Mouse (Mus musculus) c-Kit-positive CD71-positive TER-119-negative erythroid progenitor cells, embryonic 14.5 days (primary cell): Measurements from ENCODE around the gene Syne3.

Experiments
- DNase-seq: peaks from one replicate; pipeline ENCODE4 v3.0.0-alpha.2; 2013; ENCODE audit warnings: low read depth

Gene Syne3

GRCm38 (mm10) chr12:104896640-104897039 is 113.0 kb downstream of the Syne3 start:
- no peak for DNase-seq

GRCm38 (mm10) chr12:104892245-104892644 is 117.4 kb downstream of the Syne3 start:
- DNase-seq = no peak

- no peak for DNase-seq
Measured at GRCm38 (mm10) chr12:104890066-104890465, 119.5 kb downstream of the Syne3 start.

GRCm38 (mm10) chr12:104886104-104886503 is 123.5 kb downstream of the Syne3 start:
- DNase-seq = no peak

GRCm38 (mm10) chr12:104882533-104882932 is 127.1 kb downstream of the Syne3 start:
- DNase-seq = no peak

GRCm38 (mm10) chr12:104882061-104882460 is 127.5 kb downstream of the Syne3 start:
- no peak for DNase-seq

- DNase-seq = no peak
Measured at GRCm38 (mm10) chr12:104881518-104882060, 128.0 kb downstream of the Syne3 start.

GRCm38 (mm10) chr12:104880367-104880766 is 129.2 kb downstream of the Syne3 start:
- DNase-seq = no peak
